Mouse (Mus musculus) spleen, adult 2 months (tissue): Measurements from ENCODE around the gene Pycr2.

ENCODE experiments used
- CTCF ChIP-seq: fragments of 200-500 bp; IDR thresholded peaks from 2 replicates; pipeline ENCODE4 v1.5.1; 2011; ENCODE audit warnings: mild to moderate bottlenecking, inconsistent platforms; ENCODE audit not compliant: insufficient read depth, insufficient read length, insufficient replicate concordance; ENCODE audit errors: extremely low read depth
- POLR2A ChIP-seq: fragments of 200-500 bp; IDR thresholded peaks from 2 replicates; pipeline ENCODE4 v1.6.1; 2011; ENCODE audit warnings: low read depth, low read length, inconsistent platforms

GRCm38 (mm10) chr1:180946448-180946847 is 42.4 kb downstream of the Pycr2 start:
- no peak for TF ChIP-seq CTCF
- TF ChIP-seq POLR2A = no peak
